Mouse (Mus musculus): ENCODE results near the gene Bend7.

DNA sequence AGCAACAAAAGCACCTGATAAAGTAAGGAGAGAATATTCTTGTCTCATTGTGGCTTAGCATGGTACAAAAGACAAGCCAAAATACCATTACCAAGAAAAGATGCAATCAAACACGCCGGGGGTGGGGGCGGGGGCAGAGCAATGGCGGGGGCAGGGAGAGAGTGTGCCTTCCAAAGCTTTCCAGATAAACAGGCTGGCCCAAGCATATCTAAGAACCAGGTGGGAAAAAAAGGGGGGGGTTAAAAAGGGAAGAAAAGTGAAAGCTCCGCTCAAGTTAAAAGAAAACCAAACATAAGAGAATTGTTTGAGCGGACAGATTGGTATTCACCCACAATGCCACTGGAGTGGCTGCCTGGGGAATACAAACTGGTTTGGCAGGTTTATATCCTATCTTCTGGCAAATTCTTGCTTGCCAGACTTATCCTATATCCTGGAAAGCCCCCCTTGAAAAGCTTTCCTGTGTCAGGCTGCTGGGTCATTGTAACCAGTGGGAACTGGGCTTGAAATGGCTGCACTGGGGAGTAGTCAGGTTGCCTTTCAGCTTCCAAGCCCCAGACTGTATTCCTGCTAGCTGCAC, 111.9 kb downstream of the Bend7 start:
- TF ChIP-seq CTCF (conservative IDR thresholded peaks at IDR 0.05; ENCODE audit: insufficient read depth, insufficient read length, low read depth, low read length): no peak
- TF ChIP-seq POLR2A (IDR thresholded peaks at IDR 0.05; ENCODE audit: low read depth, low read length): no peak
